Mouse (Mus musculus) embryonic fibroblast, embryonic 13.5 days (primary cell): ENCODE data around the gene H2-M3.

Experiments used
- CTCF ChIP-seq: IDR thresholded peaks from 2 replicates; pipeline ENCODE4 v1.5.1; 2011; ENCODE audit warnings: mild to moderate bottlenecking, control low read depth, low read length, moderate library complexity, borderline replicate concordance; ENCODE audit not compliant: insufficient read depth
- POLR2A ChIP-seq: IDR thresholded peaks from 2 replicates; pipeline ENCODE4 v1.6.1; 2011; ENCODE audit warnings: low read depth, mild to moderate bottlenecking, control low read depth, low read length, moderate library complexity

DNA sequence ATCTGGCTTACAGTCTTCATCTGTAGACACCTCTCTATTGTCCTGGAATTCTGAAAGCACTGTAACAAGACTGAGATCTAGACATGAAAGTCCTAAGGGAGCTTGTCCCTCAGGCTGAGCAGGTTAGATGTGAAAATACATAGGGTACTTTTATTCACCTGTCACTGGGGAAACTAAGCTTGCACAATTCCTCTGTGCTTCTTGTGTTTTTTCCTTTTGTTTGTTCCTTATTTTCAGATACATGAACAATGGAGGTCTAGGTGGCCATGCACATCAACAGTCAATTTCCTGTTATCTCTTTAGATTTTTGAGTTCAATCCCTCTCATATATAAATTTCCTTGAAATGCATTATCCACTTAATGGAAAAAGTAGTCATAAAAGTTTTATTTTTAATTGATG is 46.9 kb downstream of the H2-M3 start, which contains the start of gene Olfr102:
- TF ChIP-seq CTCF (no peak), POLR2A (no peak)
